Mouse (Mus musculus) skeletal muscle tissue, postnatal 0 days (tissue): ENCODE data around the gene Gldc. TPM values are rescaled to one million over a fixed set of nuclear protein-coding genes. Genes with fewer than 3 reads are reported as not detected.

Experiments
- polyA plus RNA-seq: library from polyadenylated mRNA; unstranded; fragments of >200 nt; fragmentation: Nextera tagmentation; extraction: Ambion mirVana; gene quantifications from 2 replicates; pipeline ENCODE4 v1.2.1, GENCODE M21; 2015

Gene Gldc
- polyA plus RNA-seq: 0.26 and 0.33 TPM in 2 replicates

GRCm38 (mm10) chr19:30174919-30175571, at the start of gene Gldc:
Gldc (minus strand) TSS chr19:30175429.

Other genes starting within 250 kb of the Gldc start
- not detected in 2 replicates for gene Trpd52l3, start 171.6 kb downstream of the Gldc start, polyA plus RNA-seq
- gene Uhrf2, start 144.9 kb downstream of the Gldc start, polyA plus RNA-seq: 17.0 and 22.8 TPM in 2 replicates
- not detected in 2 replicates for gene Mbl2, start 57.5 kb upstream of the Gldc start, polyA plus RNA-seq